Mouse (Mus musculus) midbrain, embryonic 14.5 days (tissue): ENCODE results near the gene Olfr193. TPM values are rescaled to one million over a fixed set of nuclear protein-coding genes. Genes with fewer than 3 reads are reported as not detected.
"Not testable (repeated sequence)": the region's sequence is repeated elsewhere in the genome, so short reads cannot be mapped to it uniquely, and the experiment has no call there.

Source experiments
- ATAC-seq: fragments of 200-750 bp; cut with Nextera tagmentation; 2 replicates; pipeline ENCODE4 v1.8.0; 2017; ENCODE audit warnings: moderate number of reproducible peaks, moderate library complexity; ENCODE audit not compliant: low FRiP score, low TSS enrichment
- DNase-seq: peaks from one replicate; pipeline ENCODE4 v3.0.0-alpha.2; 2015
- H3K27ac ChIP-seq: fragments of 300-500 bp; sonication (generic); replicated peaks from 2 replicates; pipeline ENCODE4 v1.5.1; 2014; ENCODE audit warnings: mild to moderate bottlenecking, low read depth, low read length, moderate library complexity
- H3K27me3 ChIP-seq: fragments of 300-500 bp; sonication (generic); 2 replicates; pipeline ENCODE4 v1.6.1; 2014; ENCODE audit warnings: low read length, control low read depth, mixed read lengths; ENCODE audit not compliant: control insufficient read depth, insufficient read depth
- H3K36me3 ChIP-seq: fragments of 300-500 bp; sonication (generic); 2 replicates; pipeline ENCODE4 v1.6.1; 2014; ENCODE audit warnings: low read length, control low read depth; ENCODE audit not compliant: control insufficient read depth, insufficient read depth
- H3K4me1 ChIP-seq: fragments of 300-500 bp; sonication (generic); 2 replicates; pipeline ENCODE4 v1.6.1; 2014; ENCODE audit warnings: mild to moderate bottlenecking, antibody characterized with exemption, low read length, control low read depth; ENCODE audit not compliant: control insufficient read depth, insufficient read depth
- H3K4me2 ChIP-seq: fragments of 300-500 bp; sonication (generic); 2 replicates; pipeline ENCODE4 v1.6.1; 2014; ENCODE audit warnings: mild to moderate bottlenecking, low read length, moderate library complexity
- H3K4me3 ChIP-seq: fragments of 300-500 bp; sonication (generic); replicated peaks from 2 replicates; pipeline ENCODE4 v1.5.1; 2014; ENCODE audit warnings: low read depth, low read length
- H3K9ac ChIP-seq: fragments of 300-500 bp; sonication (generic); replicated peaks from 2 replicates; pipeline ENCODE4 v1.6.1; 2014; ENCODE audit warnings: mild to moderate bottlenecking, low read length, moderate library complexity
- H3K9me3 ChIP-seq: fragments of 300-500 bp; sonication (generic); 2 replicates; pipeline ENCODE4 v1.6.1; 2016; ENCODE audit warnings: low read length, control low read depth, mixed read lengths; ENCODE audit not compliant: control insufficient read depth
- WGBS: fragments of 180-500 bp; shearing (Covaris S2); extraction: QIAGEN DNeasy Blood & Tissue Kit; methylation state at CpG from one replicate; pipeline ENCODE4 v1.1.7; 2014; 5-methylcytosine and 5-hydroxymethylcytosine counted together
- polyA plus RNA-seq: library from polyadenylated mRNA; unstranded; fragments of >200 nt; fragmentation: Nextera tagmentation; extraction: Ambion mirVana; gene quantifications from 2 replicates; pipeline ENCODE4 v1.2.1, GENCODE M21; 2014

The Olfr193 gene
- polyA plus RNA-seq, 1 experiment from 2014 or later = not detected

DNA sequence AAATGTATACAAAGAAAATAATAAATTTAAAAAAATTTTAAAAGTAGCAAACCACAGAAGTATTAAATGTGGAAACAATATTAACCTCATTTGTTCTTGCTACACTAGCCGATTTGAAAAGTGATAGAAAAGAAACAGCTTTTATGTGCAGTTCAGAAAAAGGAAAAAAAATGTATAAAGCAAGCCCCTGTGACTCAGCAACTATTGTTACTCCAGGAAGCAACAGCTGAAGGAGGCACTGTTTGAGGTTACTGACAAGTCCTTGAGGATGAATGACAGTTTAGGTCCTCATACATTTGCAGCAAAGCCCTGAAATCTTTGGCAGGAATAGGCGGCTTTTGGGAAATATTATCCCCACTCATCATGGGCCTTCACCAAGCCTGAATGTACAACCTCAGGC, 30.6 kb downstream of the Olfr193 start:
- WGBS = 87% methylated on average over 2 of the region's 2 CpGs

DNA sequence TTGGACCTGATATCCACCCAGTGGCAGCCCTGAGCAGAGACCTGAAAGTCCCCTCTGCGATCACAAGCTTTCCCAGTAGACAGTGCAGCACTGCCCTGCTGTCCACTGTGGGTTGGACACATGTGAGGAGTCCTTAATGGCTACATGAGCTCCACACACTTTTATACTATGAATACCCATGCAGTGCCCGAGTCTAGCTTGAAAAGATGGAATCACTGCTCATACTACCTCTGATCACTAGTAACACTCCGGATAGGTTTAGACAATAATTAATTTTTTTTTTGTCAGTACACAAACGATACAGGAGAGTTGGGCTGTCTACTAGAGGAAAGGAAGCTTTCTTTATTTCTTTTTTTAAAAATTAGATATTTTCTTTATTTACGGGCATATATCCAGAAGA, 33.8 kb downstream of the Olfr193 start, which contains the start of gene Olfr190:
Gene Olfr190 (minus strand): TSS at position 101 of the 400 bp plus-strand sequence.
- no peaks in the 10 kb centered on the region for H3K9me3 ChIP-seq
- 91% methylated on average over 5 of the region's 5 CpGs for WGBS
- H3K36me3 ChIP-seq = no peaks in the 10 kb centered on the region
- ATAC-seq (no peak), DNase-seq (no peak)
- no peaks in the 10 kb centered on the region for H3K4me1 ChIP-seq
- H3K27me3 ChIP-seq = no peaks in the 10 kb centered on the region
- H3K4me3 ChIP-seq = no peak within 1 kb of the TSS
- no peak within 1 kb of the TSS for H3K9ac ChIP-seq
- no peak within 1 kb of the TSS for H3K27ac ChIP-seq
- H3K4me2 ChIP-seq = no peak within 1 kb of the TSS

More for the DNA sequence above, 30.6 kb downstream of the Olfr193 start:
- DNase-seq, H3K36me3 ChIP-seq, H3K4me1 ChIP-seq, H3K4me2 ChIP-seq, ATAC-seq, H3K27me3 ChIP-seq, H3K27ac ChIP-seq, H3K9me3 ChIP-seq, H3K4me3 ChIP-seq, H3K9ac ChIP-seq: not testable (repeated sequence)

DNA sequence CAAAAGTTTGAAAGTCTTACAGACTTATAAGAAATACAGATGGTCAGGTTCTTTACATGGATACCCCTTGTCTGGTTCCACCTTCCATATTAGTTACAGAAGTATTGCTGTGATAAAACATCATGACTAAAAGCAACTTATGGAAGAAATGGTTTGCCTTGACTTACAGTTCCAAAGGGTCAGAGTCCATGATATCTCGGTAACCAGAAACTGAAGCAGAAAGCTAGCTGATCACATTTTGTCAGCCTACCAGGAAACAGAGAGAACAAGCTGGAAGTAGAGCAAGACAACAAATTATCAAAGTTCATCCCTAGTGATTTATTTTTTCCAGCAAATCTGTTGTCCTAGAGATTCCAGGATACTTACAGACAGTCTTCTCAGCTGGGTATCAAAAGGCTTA, 38.2 kb downstream of the Olfr193 start:
- Histone ChIP-seq H3K27me3 (no peaks in the 10 kb centered on the region), H3K9ac (no peak overlapping the region), H3K4me3 (no peak overlapping the region), H3K4me2 (no peak overlapping the region), H3K4me1 (no peaks in the 10 kb centered on the region), H3K27ac (no peak overlapping the region), H3K36me3 (no peaks in the 10 kb centered on the region), H3K9me3 (no peaks in the 10 kb centered on the region)
- no peak for ATAC-seq
- no peak for DNase-seq
- WGBS = 88% methylated on average over 1 of the region's 1 CpGs

DNA sequence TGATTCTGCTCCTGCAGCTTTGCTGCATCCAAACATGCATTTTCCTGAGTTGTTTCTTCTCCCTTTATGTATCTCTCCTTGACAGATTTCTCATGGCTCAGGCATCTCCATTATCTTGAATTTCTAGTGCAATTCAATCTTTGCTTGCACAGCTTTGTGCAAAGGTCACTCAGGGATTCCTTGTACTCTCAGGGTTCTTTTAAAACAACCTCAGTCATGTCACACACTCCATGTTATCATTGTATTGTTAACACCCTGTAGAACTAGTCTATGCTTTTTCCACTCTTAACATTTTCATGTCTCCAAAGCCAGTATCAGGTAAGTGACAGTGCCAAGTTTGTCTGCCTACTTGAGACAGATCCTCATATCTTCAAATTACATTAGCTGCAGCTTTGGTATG, 39.9 kb downstream of the Olfr193 start:
- H3K4me1 ChIP-seq = no peaks in the 10 kb centered on the region
- ATAC-seq (no peak), DNase-seq (no peak)
- H3K9ac ChIP-seq = no peak overlapping the region
- no peak overlapping the region for H3K4me2 ChIP-seq
- no peak overlapping the region for H3K4me3 ChIP-seq
- H3K9me3 ChIP-seq = no peaks in the 10 kb centered on the region
- H3K27me3 ChIP-seq = no peaks in the 10 kb centered on the region
- no peaks in the 10 kb centered on the region for H3K36me3 ChIP-seq
- H3K27ac ChIP-seq = no peak overlapping the region

DNA sequence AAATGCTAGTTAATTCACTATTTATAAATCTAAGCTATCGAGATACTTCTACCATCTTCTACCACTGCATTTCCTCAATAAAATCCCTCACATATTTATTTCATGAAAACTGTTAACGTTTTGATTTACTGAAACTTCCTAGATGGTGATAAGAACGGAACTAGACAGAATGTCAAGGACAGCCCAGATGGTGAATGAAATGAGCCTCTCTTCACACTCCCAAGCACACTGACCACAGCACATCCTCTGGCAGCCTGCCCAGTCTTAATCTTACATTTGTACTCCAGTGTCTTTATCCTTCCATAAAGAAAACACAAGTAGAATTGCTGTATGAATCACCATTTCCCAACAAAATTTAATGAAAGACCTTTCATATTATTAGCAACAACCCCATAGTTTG, 49.3 kb downstream of the Olfr193 start:
- not testable (repeated sequence) for H3K4me3 ChIP-seq, H3K27ac ChIP-seq, H3K4me1 ChIP-seq, H3K4me2 ChIP-seq, H3K27me3 ChIP-seq, ATAC-seq, H3K9me3 ChIP-seq, DNase-seq, H3K36me3 ChIP-seq, H3K9ac ChIP-seq
- WGBS = 74% methylated on average over 3 of the region's 3 CpGs

Other genes starting within 250 kb of the Olfr193 start
- not detected in 2 replicates for gene Olfr177, start 237.1 kb downstream of the Olfr193 start, polyA plus RNA-seq
- not detected in 2 replicates for gene Olfr178, start 219.8 kb downstream of the Olfr193 start, polyA plus RNA-seq
- not detected in 2 replicates for gene Olfr181, start 183.1 kb downstream of the Olfr193 start, polyA plus RNA-seq
- gene Olfr180, start 182.5 kb downstream of the Olfr193 start, polyA plus RNA-seq = not detected in 2 replicates
- gene Olfr183, start 116.5 kb downstream of the Olfr193 start, polyA plus RNA-seq = not detected in 2 replicates
- not detected in 2 replicates for gene Olfr186, start 81.6 kb downstream of the Olfr193 start, polyA plus RNA-seq
- not detected in 2 replicates for gene Olfr187, start 72.1 kb downstream of the Olfr193 start, polyA plus RNA-seq
- not detected in 2 replicates for gene Olfr190, start 33.9 kb downstream of the Olfr193 start, polyA plus RNA-seq
- gene Olfr191, start 22.1 kb downstream of the Olfr193 start, polyA plus RNA-seq = not detected in 2 replicates
- gene Olfr194, start 9.2 kb upstream of the Olfr193 start, polyA plus RNA-seq = not detected in 2 replicates
- gene Olfr195, start 35.2 kb upstream of the Olfr193 start, polyA plus RNA-seq = not detected in 2 replicates
- not detected in 2 replicates for gene Olfr196, start 58.6 kb upstream of the Olfr193 start, polyA plus RNA-seq
- gene Olfr198, start 91.7 kb upstream of the Olfr193 start, polyA plus RNA-seq = not detected in 2 replicates
- not detected in 2 replicates for gene Olfr199, start 107.9 kb upstream of the Olfr193 start, polyA plus RNA-seq
- gene Olfr201, start 160.8 kb upstream of the Olfr193 start, polyA plus RNA-seq = not detected in 2 replicates
- gene Olfr202, start 174.9 kb upstream of the Olfr193 start, polyA plus RNA-seq = not detected in 2 replicates
- gene Olfr203, start 187.0 kb upstream of the Olfr193 start, polyA plus RNA-seq = not detected in 2 replicates
- not detected in 2 replicates for gene Olfr204, start 206.4 kb upstream of the Olfr193 start, polyA plus RNA-seq
- gene Olfr205, start 219.3 kb upstream of the Olfr193 start, polyA plus RNA-seq = not detected in 2 replicates
- not detected in 2 replicates for gene Olfr206, start 237.4 kb upstream of the Olfr193 start, polyA plus RNA-seq